Mouse (Mus musculus): ENCODE measurements at regions not wholly inside any gene's neighbourhood (a gene's known extent, or its start where the extent isn't known, plus 50 kb on each side); places are given as distances from the start of the nearest gene placed in this dataset.

DNA sequence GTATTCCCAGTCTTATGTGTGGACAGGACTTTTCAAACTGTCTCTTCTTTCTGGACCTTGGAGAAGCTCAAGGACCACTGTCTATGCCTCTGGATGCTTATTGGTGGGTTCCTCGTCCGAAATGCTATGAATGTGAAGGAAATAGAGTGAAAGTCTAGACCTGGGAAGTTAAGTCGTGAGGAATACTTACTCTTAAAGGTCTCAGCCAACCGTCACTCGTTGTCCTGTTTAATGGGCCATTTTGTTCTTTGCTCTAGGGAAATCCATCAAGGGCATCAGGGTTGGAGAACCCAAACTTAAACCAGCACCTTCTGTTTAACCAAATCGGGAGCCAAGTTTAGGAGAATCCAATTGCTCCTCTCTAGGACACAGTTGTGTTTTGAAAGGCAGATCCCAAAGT lies 247.3 kb upstream of the Nfe2l3 start:
- no peak for DNase-seq

- DNase-seq, result no peak
Observed at GRCm38 (mm10) chr6:51189173-51189572, 243.3 kb upstream of the Nfe2l3 start.

DNA sequence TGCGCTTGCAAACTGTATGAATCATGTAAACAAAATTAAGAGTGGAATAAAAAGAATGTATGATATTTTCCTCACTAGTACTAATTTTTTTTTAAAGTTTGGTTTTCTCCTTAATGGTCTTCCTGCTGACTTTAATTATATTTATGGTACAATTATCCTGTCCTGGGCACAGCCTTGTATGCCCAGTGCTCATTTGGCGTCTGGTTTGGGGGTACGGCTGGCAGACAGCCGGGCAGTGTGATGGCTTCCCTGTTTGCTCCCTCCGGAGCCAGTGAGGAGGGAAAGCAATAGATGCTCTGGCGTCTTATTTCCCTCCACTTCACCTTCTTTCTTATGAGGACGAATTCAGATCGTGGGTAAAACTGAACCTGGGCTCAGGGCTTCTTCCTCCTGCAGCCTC lies 239.6 kb upstream of the Nfe2l3 start:
- DNase-seq, result no peak

GRCm38 (mm10) chr6:51193356-51193755 lies 239.1 kb upstream of the Nfe2l3 start:
- no peak for DNase-seq

- DNase-seq, result no peak
Observed at GRCm38 (mm10) chr6:51196391-51196790, 236.1 kb upstream of the Nfe2l3 start.

GRCm38 (mm10) chr6:51197000-51197774 lies 235.3 kb upstream of the Nfe2l3 start:
- DNase-seq, result no peak

- DNase-seq, result no peak
Observed at GRCm38 (mm10) chr6:51200207-51200606, 232.3 kb upstream of the Nfe2l3 start.

GRCm38 (mm10) chr6:51200837-51201236 lies 231.6 kb upstream of the Nfe2l3 start:
- no peak for DNase-seq

DNA sequence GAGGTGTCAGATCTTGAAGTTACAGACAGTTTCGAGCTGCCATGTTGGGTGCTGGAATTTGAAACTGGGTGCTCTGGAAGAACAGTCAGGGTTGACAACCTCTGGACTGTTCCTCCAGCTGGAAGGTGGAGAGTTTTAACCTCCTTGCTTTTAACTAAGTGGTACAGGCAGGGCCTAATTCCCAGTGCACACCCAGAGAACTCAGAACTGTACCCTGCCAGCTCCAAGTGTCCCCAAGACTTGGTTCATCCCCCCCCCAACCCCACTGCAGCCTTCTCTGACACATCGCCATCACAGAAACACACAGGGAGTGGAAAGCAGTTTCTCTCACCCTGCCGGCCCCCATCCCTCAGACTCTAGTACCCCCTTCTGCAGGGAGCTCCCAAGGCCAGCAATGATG lies 228.2 kb upstream of the Nfe2l3 start:
- no peak for DNase-seq

DNA sequence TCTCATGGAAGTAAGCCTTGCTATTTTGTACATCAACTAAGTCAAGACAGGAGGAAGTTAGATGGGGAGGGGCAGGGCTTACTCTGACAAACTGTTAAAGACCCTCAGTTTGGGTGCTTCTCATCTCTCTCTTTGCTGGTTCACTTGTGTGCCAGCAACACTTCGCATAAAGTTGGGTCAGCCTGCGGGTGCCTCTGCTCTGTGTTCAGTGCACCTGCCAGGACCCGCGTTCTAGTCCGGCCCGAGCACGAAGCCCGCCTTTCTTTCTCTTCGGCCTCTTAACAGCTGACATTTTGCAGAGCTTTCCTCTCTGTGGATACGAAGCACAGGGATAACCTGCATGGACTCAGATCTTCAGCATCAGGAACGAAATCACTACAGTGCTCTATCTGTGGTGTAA lies 227.1 kb upstream of the Nfe2l3 start:
- DNase-seq, result no peak

- peak; percentile 49 to 62 for DNase-seq
Observed at GRCm38 (mm10) chr6:51206712-51207505, 225.6 kb upstream of the Nfe2l3 start.

DNA sequence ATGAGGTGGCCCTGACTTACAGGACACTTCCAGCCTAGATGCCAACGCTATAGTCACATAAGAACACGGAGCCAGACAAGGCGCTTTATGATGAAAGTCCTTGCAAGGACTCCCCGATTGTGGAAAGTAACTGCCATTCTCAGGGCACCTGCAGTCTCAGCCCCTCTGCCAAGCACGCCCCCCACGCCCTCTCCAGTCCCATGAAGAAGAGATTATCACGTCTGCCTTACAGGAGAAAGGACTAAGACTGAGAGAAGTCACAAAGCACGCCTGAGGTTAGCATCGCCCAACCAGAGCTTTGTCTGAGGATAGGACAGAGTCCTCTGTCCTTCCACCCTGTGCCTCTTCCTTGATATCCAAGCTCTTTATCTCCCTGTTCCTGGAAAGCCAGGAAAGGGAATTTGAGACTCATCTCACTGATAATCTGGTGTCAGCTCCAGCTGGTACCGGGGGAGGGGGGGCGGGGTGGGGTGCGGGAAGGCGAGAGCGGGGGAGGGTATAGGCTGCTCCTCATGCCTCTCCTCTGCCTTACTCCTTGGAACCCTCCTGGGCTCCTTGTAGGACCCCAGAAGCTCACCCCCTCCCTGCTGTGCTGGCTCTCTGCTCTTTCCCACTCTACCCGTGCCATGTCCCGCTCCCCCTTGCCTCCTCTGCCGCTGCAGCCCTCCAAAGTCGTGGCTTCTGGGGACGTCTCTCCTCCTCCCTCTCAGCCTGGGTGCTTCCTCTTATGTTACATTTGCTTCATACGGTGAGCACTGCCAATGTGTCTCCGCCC lies 224.7 kb upstream of the Nfe2l3 start:
- DNase-seq, result no peak

GRCm38 (mm10) chr6:51208660-51209396 lies 223.6 kb upstream of the Nfe2l3 start:
- DNase-seq, result peak; percentile 24 to 29

- no peak for DNase-seq
Observed at GRCm38 (mm10) chr6:51211418-51211817, 221.1 kb upstream of the Nfe2l3 start.

- no peak for DNase-seq
Observed at GRCm38 (mm10) chr6:51212216-51212615, 220.3 kb upstream of the Nfe2l3 start.

DNA sequence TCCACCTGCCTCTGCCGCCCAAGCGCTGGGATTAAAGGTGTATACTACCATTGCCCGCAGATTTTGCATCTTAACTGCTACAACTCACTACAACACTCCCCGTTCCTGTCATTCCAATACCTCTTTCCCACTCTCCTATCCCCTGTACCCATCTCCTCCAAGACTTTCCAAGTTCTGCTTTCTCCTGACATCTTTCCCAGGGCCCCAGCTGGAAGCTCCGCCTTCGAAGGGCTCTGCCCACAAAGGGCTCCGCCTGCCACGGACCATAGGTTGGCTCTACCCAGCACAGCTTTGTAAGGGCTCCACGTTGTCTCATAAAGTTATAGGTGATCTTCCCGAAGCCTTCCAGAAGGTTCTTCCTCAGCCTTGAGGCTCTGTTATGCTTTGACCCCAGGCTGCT lies 217.1 kb upstream of the Nfe2l3 start:
- DNase-seq, result no peak

DNA sequence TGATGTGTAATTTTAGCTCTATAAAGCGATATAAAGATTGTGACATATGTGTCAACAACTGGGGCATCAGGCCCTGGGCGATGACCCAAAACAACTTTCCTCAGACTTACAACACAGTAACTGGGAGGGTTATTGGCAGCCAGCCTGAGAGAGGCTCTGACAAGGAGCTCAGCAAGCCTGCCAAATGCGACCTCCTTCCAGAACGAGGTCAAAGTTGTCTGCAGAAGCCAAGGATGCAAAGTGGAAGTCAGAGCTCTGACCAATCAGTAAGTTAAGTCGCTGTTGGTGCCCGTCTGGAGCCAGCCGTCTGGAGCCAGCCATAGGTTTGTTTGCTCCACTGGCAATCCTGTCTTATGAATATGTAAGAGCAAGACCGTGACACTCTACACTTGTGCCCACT lies 216.0 kb upstream of the Nfe2l3 start:
- DNase-seq, result no peak

GRCm38 (mm10) chr6:51219691-51220090 lies 212.8 kb upstream of the Nfe2l3 start:
- DNase-seq, result no peak

- DNase-seq, result no peak
Observed at GRCm38 (mm10) chr6:51220778-51221177, 211.7 kb upstream of the Nfe2l3 start.

DNA sequence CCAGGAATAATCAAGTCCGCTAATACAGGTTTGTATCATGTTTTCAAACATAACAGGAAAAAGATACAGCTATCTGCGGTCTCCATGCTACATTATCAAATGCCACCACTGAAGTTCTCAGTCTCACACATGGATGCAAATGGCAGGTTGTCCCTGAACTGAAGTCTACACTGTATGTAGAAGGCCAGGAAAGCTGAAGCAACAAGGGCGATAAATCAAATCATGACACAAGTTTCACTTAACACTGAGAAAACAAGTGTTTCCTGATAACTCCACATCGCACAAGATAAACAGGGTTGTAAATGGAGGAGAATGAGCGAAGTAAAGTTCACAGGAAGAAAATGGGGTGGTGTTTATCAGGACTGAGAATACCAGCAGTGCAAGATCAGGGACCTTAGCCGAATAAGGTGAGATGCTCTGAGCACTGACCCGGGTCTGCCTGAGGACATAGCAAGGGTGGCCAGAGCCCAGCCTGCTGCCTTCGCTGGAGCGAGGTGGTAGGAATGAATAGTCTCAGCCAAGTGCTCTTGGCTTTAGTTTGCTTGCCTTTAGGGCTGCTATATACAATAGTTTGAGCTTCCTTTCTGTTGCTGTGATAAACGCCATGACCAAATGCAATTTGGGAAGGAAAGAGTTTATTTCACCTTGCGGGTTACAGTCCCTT lies 196.3 kb upstream of the Nfe2l3 start:
- no peak for DNase-seq

DNA sequence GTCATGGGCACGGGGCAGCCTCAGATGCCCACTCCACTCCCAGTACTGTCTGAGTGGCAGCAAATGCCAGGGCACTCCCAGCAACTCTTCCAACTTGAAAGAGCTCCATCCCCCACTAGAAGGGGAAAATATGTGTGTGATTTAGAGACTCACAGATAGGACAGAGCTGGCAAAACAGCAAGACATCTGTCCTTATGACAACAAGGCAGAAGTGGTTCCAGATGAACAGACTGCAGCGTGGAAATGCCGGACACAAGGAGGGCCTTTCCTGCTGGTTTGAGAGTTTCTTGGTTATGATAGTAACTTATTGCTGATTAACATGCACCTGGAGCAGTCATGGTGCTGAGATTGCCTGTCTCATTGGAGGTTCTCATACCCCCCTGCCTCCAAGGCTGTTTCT lies 192.4 kb upstream of the Nfe2l3 start:
- no peak for DNase-seq

DNA sequence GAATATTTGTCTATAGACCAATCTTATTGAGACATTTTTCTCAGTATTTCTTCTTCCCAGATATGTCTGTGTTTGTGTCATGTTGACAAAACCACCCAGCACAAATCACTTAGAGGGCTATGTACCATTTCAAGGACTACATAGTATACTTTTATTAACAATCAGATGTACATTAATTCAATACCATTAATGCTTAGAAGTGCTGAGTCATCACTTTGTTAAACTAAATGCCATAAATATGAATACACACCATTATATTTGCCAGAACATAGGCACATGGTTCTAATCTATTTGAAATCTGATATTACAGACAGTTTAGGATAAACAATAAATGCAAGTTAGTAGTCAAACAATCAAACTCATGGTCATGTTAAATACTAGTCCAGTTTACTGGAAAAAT lies 182.2 kb upstream of the Nfe2l3 start:
- DNase-seq, result no peak

Data from thymus, postnatal 36 days (tissue).